Mouse (Mus musculus) intestine, embryonic 14.5 days (tissue): ENCODE data around the gene Fgf4. TPM values are rescaled to one million over a fixed set of nuclear protein-coding genes. Genes with fewer than 3 reads are reported as not detected.

ENCODE experiments used
- ATAC-seq: fragments of 200-750 bp; cut with Nextera tagmentation; replicated peaks from 2 replicates; pipeline ENCODE4 v1.8.0; 2017; ENCODE audit warnings: low read depth, moderate number of reproducible peaks, moderate TSS enrichment, moderate library complexity; ENCODE audit not compliant: low FRiP score, low TSS enrichment
- DNase-seq: peaks from one replicate; pipeline ENCODE4 v3.0.0-alpha.2; 2018; ENCODE audit warnings: low spot score
- H3K27ac ChIP-seq: fragments of 300-500 bp; sonication (generic); 2 replicates; pipeline ENCODE4 v1.5.1; 2014; ENCODE audit warnings: low read depth, mild to moderate bottlenecking, control low read depth
- H3K27me3 ChIP-seq: fragments of 300-500 bp; sonication (generic); replicated peaks from 2 replicates; pipeline ENCODE4 v1.6.1; 2014; ENCODE audit warnings: low read length, control low read depth; ENCODE audit not compliant: control insufficient read depth, insufficient read depth
- H3K36me3 ChIP-seq: fragments of 300-500 bp; sonication (generic); 2 replicates; pipeline ENCODE4 v1.6.1; 2014; ENCODE audit warnings: low read length, control low read depth; ENCODE audit not compliant: control insufficient read depth, insufficient read depth
- H3K4me1 ChIP-seq: fragments of 300-500 bp; sonication (generic); replicated peaks from 2 replicates; pipeline ENCODE4 v1.6.1; 2014; ENCODE audit warnings: low read length, control low read depth, mixed read lengths; ENCODE audit not compliant: control insufficient read depth, insufficient read depth
- H3K4me2 ChIP-seq: fragments of 300-500 bp; sonication (generic); 2 replicates; pipeline ENCODE4 v1.6.1; 2014; ENCODE audit warnings: low read length
- H3K4me3 ChIP-seq: fragments of 300-500 bp; sonication (generic); 2 replicates; pipeline ENCODE4 v1.5.1; 2014; ENCODE audit warnings: low read depth, low read length, control low read depth, mixed read lengths
- H3K9ac ChIP-seq: fragments of 300-500 bp; sonication (generic); 2 replicates; pipeline ENCODE4 v1.6.1; 2014; ENCODE audit warnings: mild to moderate bottlenecking, low read length
- H3K9me3 ChIP-seq: fragments of 300-500 bp; sonication (generic); 2 replicates; pipeline ENCODE4 v1.6.1; 2016; ENCODE audit warnings: low read length, control low read depth; ENCODE audit not compliant: control insufficient read depth
- WGBS: fragments of 180-500 bp; shearing (Covaris S2); extraction: QIAGEN DNeasy Blood & Tissue Kit; methylation state at CpG from one replicate; pipeline ENCODE4 v1.1.7; 2014; 5-methylcytosine and 5-hydroxymethylcytosine counted together
- polyA plus RNA-seq: library from polyadenylated mRNA; unstranded; fragments of >200 nt; fragmentation: Nextera tagmentation; extraction: Ambion mirVana; gene quantifications from 2 replicates; pipeline ENCODE4 v1.2.1, GENCODE M21; 2014

The Fgf4 gene
- polyA plus RNA-seq, 1 experiment from 2014 or later, result not detected

DNA sequence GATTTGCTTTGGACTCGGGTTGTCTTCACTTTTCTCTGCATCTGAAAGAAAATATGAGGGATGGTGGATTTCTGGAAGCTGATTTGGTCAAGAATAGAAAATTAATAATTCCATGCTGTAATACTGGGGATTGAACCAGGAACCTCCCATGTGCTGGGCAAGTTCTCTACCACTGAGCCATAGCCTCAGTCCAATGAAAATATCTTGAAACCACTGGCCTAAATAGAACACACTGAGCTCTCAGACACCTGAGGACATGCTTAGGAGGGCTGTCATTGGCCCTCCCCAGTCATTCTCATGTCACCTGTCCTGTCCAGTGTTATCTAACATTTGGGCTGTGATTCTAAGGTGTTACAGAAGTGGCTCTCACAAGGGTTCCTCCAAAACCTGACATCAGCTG, 64.0 kb downstream of the Fgf4 start:
- 0 out of 2 replicates have a peak, but pooled peaks cover 6% of the 10 kb centered on the region for H3K27me3 ChIP-seq
- H3K4me1 ChIP-seq, result peaks cover 5% of the 10 kb centered on the region; the same call in 1 of the 2 replicates
- H3K9me3 ChIP-seq, result no peaks in the 10 kb centered on the region
- no peak overlapping the region for H3K4me3 ChIP-seq
- H3K27ac ChIP-seq, result no peak overlapping the region
- no peak overlapping the region for H3K4me2 ChIP-seq
- H3K36me3 ChIP-seq, result no peaks in the 10 kb centered on the region
- ATAC-seq, result no peak
- no peak for DNase-seq
- H3K9ac ChIP-seq, result no peak overlapping the region
- WGBS, result 89% methylated on average over 1 of the region's 1 CpGs

DNA sequence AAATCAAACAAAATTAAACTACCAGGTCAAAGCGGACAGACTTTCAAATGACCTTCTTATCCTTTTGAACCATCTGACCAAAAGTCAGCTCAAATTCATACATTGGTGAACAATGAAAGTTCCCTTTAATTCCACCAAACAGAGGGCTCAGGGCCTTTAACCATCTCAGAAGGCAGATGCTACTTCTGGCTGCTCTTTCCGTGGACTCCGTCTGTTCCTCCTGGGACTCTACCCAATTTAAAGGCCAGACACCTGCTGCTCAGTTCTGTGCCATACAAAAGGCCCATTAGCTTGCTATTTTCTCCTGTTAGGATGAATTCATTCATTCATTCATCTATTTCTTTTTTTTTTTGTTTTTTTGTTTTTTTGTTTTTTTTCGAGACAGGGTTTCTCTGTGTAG, 65.7 kb downstream of the Fgf4 start:
- Histone ChIP-seq H3K4me3 (no peak overlapping the region), H3K4me1 (peaks cover 6% of the 10 kb centered on the region; the same call in 1 of the 2 replicates), H3K27me3 (0 out of 2 replicates have a peak, but pooled peaks cover 5% of the 10 kb centered on the region), H3K27ac (no peak overlapping the region), H3K9me3 (no peaks in the 10 kb centered on the region), H3K36me3 (peaks cover 8% of the 10 kb centered on the region), H3K9ac (no peak overlapping the region), H3K4me2 (no peak overlapping the region)
- ATAC-seq (no peak), DNase-seq (no peak)
- WGBS, result 83% methylated on average over 4 of the region's 4 CpGs

DNA sequence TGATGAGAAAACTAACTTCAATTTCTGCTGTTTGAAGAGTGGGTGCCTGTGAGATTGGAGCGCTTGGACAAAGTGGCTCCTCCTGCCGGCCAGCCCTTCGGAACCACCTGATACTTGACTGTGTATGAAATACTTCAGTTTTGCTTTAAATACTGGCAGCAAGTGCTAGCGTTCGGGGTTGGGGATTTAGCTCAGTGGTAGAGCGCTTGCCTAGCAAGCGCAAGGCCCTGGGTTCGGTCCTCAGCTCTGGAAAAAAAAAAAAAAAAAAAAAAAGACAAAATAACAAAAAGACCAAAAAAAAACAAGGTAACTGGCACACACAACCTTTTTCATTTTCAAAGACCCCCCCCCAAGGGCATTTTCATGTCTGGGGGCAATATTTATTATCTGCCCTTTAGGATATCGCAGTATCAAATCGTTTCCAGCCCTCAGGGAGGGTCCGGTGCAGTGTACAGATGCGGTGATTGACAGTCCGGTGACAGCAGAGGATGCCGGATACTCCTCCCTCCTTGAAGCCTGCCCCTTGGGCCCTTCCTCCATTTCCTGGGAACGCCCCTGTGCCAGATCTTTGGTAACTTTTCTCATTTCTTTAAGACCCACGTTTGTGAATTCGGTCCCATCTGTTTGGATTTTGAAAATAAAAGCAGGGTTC, 67.3 kb downstream of the Fgf4 start:
- Histone ChIP-seq H3K4me3 (peak overlapping the region; percentile 90), H3K36me3 (peaks cover 20% of the 10 kb centered on the region), H3K27me3 (no peaks in the 10 kb centered on the region), H3K9ac (peak overlapping the region; percentile 80), H3K4me2 (peak overlapping the region; percentile 51), H3K27ac (peak overlapping the region; percentile 59; the same call in 1 of the 2 replicates), H3K4me1 (peaks cover 6% of the 10 kb centered on the region; the same call in 1 of the 2 replicates), H3K9me3 (no peaks in the 10 kb centered on the region)
- peak; percentile 91 for ATAC-seq
- DNase-seq, result no peak
- WGBS, result 7% methylated on average over 17 of the region's 17 CpGs

Other genes with a start within 250 kb of the Fgf4 start
- gene Ano1, start 95.4 kb upstream of the Fgf4 start, polyA plus RNA-seq, result 39.1 and 43.3 TPM in 2 replicates
- gene Fgf3, start 9.3 kb upstream of the Fgf4 start, polyA plus RNA-seq, result not detected in 2 replicates
- not detected in 2 replicates for gene Fgf15, start 49.2 kb downstream of the Fgf4 start, polyA plus RNA-seq
- gene LTO1, start 67.7 kb downstream of the Fgf4 start, polyA plus RNA-seq, result 19.0 and 19.1 TPM in 2 replicates
- gene Ccnd1, start 92.6 kb downstream of the Fgf4 start, polyA plus RNA-seq, result 83.8 and 94.8 TPM in 2 replicates